Mouse (Mus musculus) left cerebral cortex, postnatal 10 days (tissue): ENCODE measurements around the gene Gas1. TPM values are rescaled to one million over a fixed set of nuclear protein-coding genes. Genes with fewer than 3 reads are reported as not detected.
A peak's percentile ranks its signal among the peaks of the same experiment; 100 is the strongest.

Experiments
- DNase-seq, 2 experiments: peaks; one replicate each; pipeline ENCODE4 v3.0.0; 2021 to 2022; ENCODE audit warnings: low spot score in 2 of 2, mixed read lengths in 1 of 2; ENCODE audit errors: extremely low spot score in 1 of 2
- intact Hi-C: fragments of 180-260 bp; cut with DNase I; formaldehyde crosslinking; loops from one replicate; pipeline ENCODE4 v1.15.1; 2025
- total RNA-seq, 2 experiments: library from RNA; stranded (reverse); gene quantifications; 2 replicates each; pipeline ENCODE4 v1.2.3; 2021

Gene Gas1
- total RNA-seq: 10 to 100 TPM in 1 of 2 experiments, 1 to 10 TPM in 1; 8.9 to 11.0 TPM

GRCm38 (mm10) chr13:60177106-60177796 is at the start of gene Gas1:
Gene Gas1 (minus strand): TSS chr13:60177365.
- intact Hi-C loops: loop anchor here (5.0 to 10.0 kb wide), 4 partner anchors 270 to 322 kb away; no protein-coding TSS in a partner anchor
- DNase-seq: peak; percentile 85 to 92

- DNase-seq: no peak
- intact Hi-C loops: no loop called here
These were observed 49.2 kb upstream of the Gas1 start for GRCm38 (mm10) chr13:60226251-60226836.

GRCm38 (mm10) chr13:60225736-60226135 is 48.6 kb upstream of the Gas1 start:
- intact Hi-C loops: no loop called here
- DNase-seq: no peak

- intact Hi-C loops: no loop called here
These were observed 48.1 kb upstream of the Gas1 start for GRCm38 (mm10) chr13:60225276-60225675.

GRCm38 (mm10) chr13:60223797-60224196 is 46.6 kb upstream of the Gas1 start:
- intact Hi-C loops: no loop called here
- no peak for DNase-seq

More at GRCm38 (mm10) chr13:60225276-60225675, 48.1 kb upstream of the Gas1 start:
- no peak for DNase-seq

GRCm38 (mm10) chr13:60222336-60222735 is 45.2 kb upstream of the Gas1 start:
- DNase-seq: no peak
- intact Hi-C loops: no loop called here

- DNase-seq: no peak
- intact Hi-C loops: no loop called here
These were observed 36.7 kb upstream of the Gas1 start for GRCm38 (mm10) chr13:60213896-60214295.

- intact Hi-C loops: no loop called here
- DNase-seq: no peak
These were observed 30.0 kb upstream of the Gas1 start for GRCm38 (mm10) chr13:60207135-60207601.

- no peak for DNase-seq
- intact Hi-C loops: no loop called here
These were observed 27.6 kb upstream of the Gas1 start for GRCm38 (mm10) chr13:60204746-60205145.

GRCm38 (mm10) chr13:60193273-60193672 is 16.1 kb upstream of the Gas1 start:
- intact Hi-C loops: no loop called here
- no peak for DNase-seq

- intact Hi-C loops: no loop called here
These were observed 12.8 kb upstream of the Gas1 start for GRCm38 (mm10) chr13:60189923-60190322.

GRCm38 (mm10) chr13:60188952-60189351 is 11.8 kb upstream of the Gas1 start:
- DNase-seq: no peak
- intact Hi-C loops: no loop called here

More at GRCm38 (mm10) chr13:60189923-60190322, 12.8 kb upstream of the Gas1 start:
- no peak for DNase-seq

- no peak for DNase-seq
- intact Hi-C loops: no loop called here
These were observed 10.1 kb upstream of the Gas1 start for GRCm38 (mm10) chr13:60187276-60187675.

- DNase-seq: no peak
- intact Hi-C loops: no loop called here
These were observed 5.2 kb upstream of the Gas1 start for GRCm38 (mm10) chr13:60182346-60182745.

GRCm38 (mm10) chr13:60179641-60180040 is 2.5 kb upstream of the Gas1 start:
- intact Hi-C loops: loop anchor here (5.0 to 10.0 kb wide), 4 partner anchors 268 to 325 kb away; no protein-coding TSS in a partner anchor
- no peak for DNase-seq

GRCm38 (mm10) chr13:60178416-60178815 is 1.3 kb upstream of the Gas1 start:
- DNase-seq: peak; percentile 90 to 94
- intact Hi-C loops: loop anchor here (5.0 to 10.0 kb wide), 4 partner anchors 269 to 324 kb away; no protein-coding TSS in a partner anchor

GRCm38 (mm10) chr13:60177797-60178110 is 589 bp upstream of the Gas1 start:
- intact Hi-C loops: loop anchor here (5.0 to 10.0 kb wide), 4 partner anchors 270 to 323 kb away; no protein-coding TSS in a partner anchor
- DNase-seq: no peak

- no peak for DNase-seq
- intact Hi-C loops: loop anchor here (5.0 to 10.0 kb wide), 4 partner anchors 271 to 322 kb away; no protein-coding TSS in a partner anchor
These were observed 424 bp downstream of the Gas1 start for GRCm38 (mm10) chr13:60176776-60177105.

- DNase-seq: peak in 1 of 2 experiments; percentile 88
- intact Hi-C loops: loop anchor here (5.0 to 10.0 kb wide), 4 partner anchors 271 to 321 kb away; no protein-coding TSS in a partner anchor
These were observed 909 bp downstream of the Gas1 start for GRCm38 (mm10) chr13:60176136-60176775.
